Mouse (Mus musculus): ENCODE results near the gene Dut. TPM values are rescaled to one million over a fixed set of nuclear protein-coding genes. Genes with fewer than 3 reads are reported as not detected.

Dut gene
- 257 and 309 TPM in 2 replicates for polyA plus RNA-seq (2016; fragmentation: Nextera tagmentation; extraction: Ambion mirVana)

DNA sequence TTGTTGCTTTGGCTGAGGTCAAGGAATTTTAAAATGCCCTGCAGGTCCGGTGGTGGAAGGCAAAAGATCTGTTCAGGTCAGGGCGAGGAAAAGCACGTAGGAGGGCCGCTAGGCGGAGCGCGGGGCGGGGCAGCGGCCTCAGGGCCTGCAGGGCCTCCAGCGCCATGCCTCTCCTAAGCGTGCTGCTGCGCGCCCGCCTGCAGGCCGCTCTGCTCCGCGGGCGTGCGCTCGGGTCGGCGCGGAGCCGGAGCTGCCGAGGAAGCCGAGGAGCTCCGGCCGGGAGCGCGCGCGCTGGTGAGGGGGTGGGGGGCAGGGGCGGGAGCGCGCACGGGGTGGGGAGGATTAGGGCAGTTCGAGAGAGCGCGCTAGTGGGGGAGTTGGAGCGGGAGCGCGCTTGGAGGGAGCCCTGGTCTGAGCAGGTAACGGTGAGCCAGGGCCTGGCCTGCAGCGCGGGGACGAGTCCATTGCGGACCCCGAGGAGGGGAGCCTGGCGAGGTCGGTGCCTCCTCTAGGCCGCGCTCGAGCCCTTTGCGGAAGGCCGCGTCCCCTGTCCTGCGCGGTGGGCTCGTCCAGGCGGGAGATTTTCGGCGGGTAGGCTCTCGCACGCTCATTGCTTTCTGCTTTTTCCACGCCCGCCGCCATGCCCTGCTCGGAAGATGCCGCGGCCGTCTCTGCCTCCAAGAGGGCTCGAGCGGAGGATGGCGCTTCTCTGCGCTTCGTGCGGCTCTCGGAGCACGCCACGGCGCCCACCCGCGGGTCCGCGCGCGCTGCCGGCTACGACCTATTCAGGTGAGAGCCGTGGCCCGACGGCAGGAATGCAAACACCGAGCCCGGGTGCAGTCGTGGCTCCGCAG is at the start of gene Dut:
TSS of gene Dut (plus strand) at position 83 of the 854 bp plus-strand sequence.
- no peaks in the 10 kb centered on the region for H3K27me3 ChIP-seq (ENCODE audit: low read depth, poor library complexity, severe bottlenecking)
- peaks cover 35% of the 10 kb centered on the region for H3K36me3 ChIP-seq
- under 1% methylated on average over 96 of the region's 96 CpGs for WGBS
- DNase-seq (ENCODE audit: low spot score), result peak; percentile 98
- peaks cover 27% of the 10 kb centered on the region for H3K4me1 ChIP-seq
- peak within 1 kb of the TSS; percentile 98 for H3K27ac ChIP-seq
- H3K9me3 ChIP-seq (replicated peaks), result no peaks in the 10 kb centered on the region
- H3K4me3 ChIP-seq, result peak within 1 kb of the TSS; percentile 79

DNA sequence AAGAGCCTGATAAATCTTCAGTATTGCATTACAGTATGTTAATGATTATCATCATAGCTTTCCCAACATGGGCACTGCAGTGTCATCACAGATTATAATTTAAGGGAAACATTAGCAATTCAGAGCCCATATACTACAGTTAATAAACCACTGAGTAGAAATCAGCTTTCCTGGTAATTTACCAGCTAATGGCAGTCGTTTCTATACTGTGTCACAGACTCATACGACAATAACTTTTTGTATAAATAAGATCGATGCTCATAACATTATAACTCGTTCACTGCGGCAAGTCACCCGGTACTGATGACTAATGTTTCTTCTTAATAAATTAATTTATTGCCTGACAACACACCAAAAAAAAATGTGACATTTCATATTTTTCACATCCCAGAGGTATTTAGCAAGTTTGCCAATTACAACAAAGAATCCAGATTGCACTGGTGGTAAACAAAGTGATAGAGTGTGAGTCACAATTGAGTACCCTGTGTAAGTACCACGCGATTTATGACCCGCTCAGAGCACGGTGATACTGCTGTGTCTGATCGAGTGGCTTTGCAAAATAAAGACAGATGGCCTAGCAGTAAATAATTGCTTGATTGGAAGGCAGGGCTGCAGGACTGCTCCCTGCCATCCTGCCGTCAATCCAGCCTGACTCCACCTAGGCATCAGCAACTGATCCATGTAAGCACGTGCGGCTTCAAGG is 37.9 kb upstream of the Dut start:
- H3K27ac ChIP-seq, result no peak overlapping the region
- H3K4me3 ChIP-seq, result no peak overlapping the region
- DNase-seq (ENCODE audit: low spot score), result no peak
- 59% methylated on average over 14 of the region's 14 CpGs for WGBS
- peaks cover 4% of the 10 kb centered on the region for H3K4me1 ChIP-seq
- no peaks in the 10 kb centered on the region for H3K36me3 ChIP-seq
- H3K9me3 ChIP-seq (replicated peaks), result no peaks in the 10 kb centered on the region
- H3K27me3 ChIP-seq (ENCODE audit: low read depth, poor library complexity, severe bottlenecking), result no peaks in the 10 kb centered on the region

DNA sequence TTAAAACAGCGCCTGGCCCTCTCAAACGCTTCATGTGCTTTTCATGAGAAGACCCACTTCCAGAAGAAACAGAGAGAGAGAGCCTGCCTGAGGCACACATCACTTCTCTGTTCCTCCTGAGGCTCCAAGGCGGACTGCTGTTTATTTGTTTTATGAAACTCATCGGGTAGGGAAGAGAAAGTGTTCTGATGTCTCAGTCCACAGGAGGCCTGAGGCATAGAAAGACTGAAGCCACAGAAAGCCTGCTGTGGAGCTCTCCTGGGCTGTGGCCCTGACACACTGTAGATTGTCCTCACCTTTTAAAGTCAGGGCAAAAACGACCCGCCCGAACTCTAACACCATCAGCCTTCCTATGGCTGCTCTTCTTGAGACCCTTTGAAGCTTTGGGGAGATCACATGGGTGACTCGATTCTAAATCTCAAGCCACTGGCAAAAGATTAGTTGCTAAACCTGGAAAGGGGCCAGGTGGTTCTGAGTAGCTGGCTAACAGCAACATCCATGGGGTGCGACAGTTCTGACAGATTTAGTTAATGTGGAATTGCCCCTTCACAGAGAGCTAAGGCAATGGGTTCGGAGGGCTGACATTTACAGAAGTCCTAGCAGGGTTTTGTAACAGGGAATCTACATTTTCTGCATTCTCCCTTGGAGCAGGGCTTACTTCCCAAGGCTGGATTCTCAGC is 35.0 kb upstream of the Dut start:
- no peak for DNase-seq (ENCODE audit: low spot score)
- Histone ChIP-seq H3K36me3 (no peaks in the 10 kb centered on the region), H3K27me3 (ENCODE audit: low read depth, poor library complexity, severe bottlenecking) (no peaks in the 10 kb centered on the region), H3K27ac (no peak overlapping the region), H3K9me3 (replicated peaks) (no peaks in the 10 kb centered on the region), H3K4me3 (no peak overlapping the region), H3K4me1 (peaks cover 4% of the 10 kb centered on the region)
- 58% methylated on average over 10 of the region's 10 CpGs for WGBS

DNA sequence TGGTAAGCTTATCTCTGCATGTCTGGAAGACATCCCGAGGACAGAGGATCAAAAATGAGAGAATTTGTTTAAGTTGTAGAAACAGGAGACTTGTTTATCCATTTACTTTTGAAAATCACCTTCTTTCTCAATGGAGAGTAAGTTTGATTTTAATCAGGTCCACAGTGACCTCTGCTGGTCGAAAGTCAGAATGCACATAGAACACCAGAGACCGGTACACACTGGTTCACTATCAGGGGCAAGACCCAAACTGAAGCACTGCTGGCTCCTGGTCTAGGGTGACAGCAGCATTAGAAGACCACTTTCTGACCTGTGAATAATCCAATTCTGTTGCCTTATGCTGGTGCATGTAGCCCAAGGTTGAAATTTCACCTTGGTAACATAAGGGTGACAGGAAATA is 32.4 kb upstream of the Dut start:
- no peak overlapping the region for H3K27ac ChIP-seq
- no peaks in the 10 kb centered on the region for H3K4me1 ChIP-seq
- no peaks in the 10 kb centered on the region for H3K27me3 ChIP-seq (ENCODE audit: low read depth, poor library complexity, severe bottlenecking)
- no peaks in the 10 kb centered on the region for H3K36me3 ChIP-seq
- no peaks in the 10 kb centered on the region for H3K9me3 ChIP-seq (replicated peaks)
- H3K4me3 ChIP-seq, result no peak overlapping the region
- peak; percentile 80 for DNase-seq (ENCODE audit: low spot score)
- WGBS, result 9% methylated on average over 3 of the region's 3 CpGs

DNA sequence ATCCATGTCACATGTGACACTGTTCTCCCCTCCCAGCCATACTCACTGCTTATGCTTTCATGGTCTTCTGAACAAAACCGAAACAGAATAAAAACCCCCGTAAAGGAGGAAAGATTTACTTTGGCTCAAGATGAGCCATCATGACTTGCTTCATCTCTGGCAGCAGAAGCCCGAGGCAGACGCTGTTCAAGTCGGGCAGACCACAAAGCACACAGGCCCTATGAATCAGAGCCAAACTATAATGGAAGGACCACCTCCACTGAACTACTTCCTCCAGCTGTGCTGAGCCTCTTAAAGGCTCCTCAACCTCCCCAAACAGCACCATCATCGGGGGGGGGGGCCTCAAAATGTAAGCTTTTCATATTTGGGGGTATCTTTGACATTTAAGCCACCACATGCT is 29.7 kb upstream of the Dut start:
- no peak overlapping the region for H3K4me3 ChIP-seq
- 85% methylated on average over 6 of the region's 6 CpGs for WGBS
- no peaks in the 10 kb centered on the region for H3K4me1 ChIP-seq
- DNase-seq (ENCODE audit: low spot score), result no peak
- H3K36me3 ChIP-seq, result no peaks in the 10 kb centered on the region
- H3K9me3 ChIP-seq (replicated peaks), result no peaks in the 10 kb centered on the region
- H3K27ac ChIP-seq, result no peak overlapping the region
- no peaks in the 10 kb centered on the region for H3K27me3 ChIP-seq (ENCODE audit: low read depth, poor library complexity, severe bottlenecking)

DNA sequence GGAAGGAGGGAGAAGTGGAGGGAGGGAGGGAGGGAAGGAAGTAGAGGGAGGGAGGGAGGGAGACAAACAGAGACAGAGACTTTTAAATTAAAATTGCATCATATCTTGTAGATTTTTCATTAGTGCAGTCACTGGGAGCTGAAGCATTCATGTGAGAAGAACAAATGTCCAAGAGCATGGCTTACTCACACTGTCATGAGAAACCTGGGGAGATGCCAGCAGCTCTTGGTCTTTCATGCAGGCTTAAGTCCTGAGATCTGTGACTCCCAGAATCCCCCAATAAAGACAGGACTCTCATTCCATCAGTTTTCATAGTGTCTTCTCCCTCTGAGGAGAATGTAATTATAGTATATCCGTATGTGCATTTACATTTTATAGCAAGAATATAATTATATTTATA is 28.4 kb upstream of the Dut start:
- no peaks in the 10 kb centered on the region for H3K9me3 ChIP-seq (replicated peaks)
- no peaks in the 10 kb centered on the region for H3K4me1 ChIP-seq
- H3K27me3 ChIP-seq (ENCODE audit: low read depth, poor library complexity, severe bottlenecking), result no peaks in the 10 kb centered on the region
- H3K4me3 ChIP-seq, result no peak overlapping the region
- 90% methylated on average over 1 of the region's 1 CpGs for WGBS
- no peak for DNase-seq (ENCODE audit: low spot score)
- no peak overlapping the region for H3K27ac ChIP-seq
- H3K36me3 ChIP-seq, result no peaks in the 10 kb centered on the region

DNA sequence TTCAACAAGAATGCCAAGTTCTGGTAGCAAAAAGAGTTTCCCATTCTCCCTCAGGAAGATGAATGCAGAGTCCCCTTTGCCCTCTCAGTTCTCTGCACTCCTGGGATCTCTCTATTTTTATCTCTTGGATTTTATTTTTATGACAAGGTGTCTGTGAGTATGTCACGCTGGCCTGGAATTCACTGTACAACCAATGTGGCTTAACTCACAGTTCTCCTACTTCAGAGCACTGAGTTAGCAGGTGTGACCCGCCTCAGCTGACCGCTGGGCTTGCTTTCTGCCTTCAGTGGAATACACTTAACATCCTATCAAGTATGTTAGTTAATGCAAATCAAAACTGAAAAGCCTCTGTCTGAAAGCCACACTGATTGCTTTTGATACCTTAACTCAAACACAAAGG is 27.7 kb upstream of the Dut start:
- no peak for DNase-seq (ENCODE audit: low spot score)
- no peak overlapping the region for H3K4me3 ChIP-seq
- H3K36me3 ChIP-seq, result no peaks in the 10 kb centered on the region
- no peaks in the 10 kb centered on the region for H3K9me3 ChIP-seq (replicated peaks)
- 82% methylated on average over 3 of the region's 3 CpGs for WGBS
- H3K27ac ChIP-seq, result no peak overlapping the region
- H3K4me1 ChIP-seq, result no peaks in the 10 kb centered on the region
- no peaks in the 10 kb centered on the region for H3K27me3 ChIP-seq (ENCODE audit: low read depth, poor library complexity, severe bottlenecking)

DNA sequence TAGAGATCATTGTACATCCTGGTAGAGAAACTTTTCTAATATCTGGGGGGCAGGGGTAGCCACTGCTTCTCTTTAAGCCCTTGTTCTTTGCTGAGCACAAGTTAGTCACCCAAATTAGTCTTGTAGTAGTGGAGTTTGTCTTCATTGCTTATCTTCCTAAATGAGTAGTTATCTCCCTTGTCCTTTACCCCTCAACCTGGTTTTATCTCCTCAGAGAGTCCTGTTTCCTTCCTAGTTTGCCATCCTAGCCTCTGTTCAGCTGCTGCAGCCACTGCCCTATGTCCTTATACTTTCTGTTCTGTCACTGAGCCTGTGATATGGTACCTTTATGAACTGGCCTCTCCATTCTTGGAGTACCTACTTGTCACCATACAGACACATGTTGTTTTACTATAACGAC is 25.3 kb upstream of the Dut start:
- 81% methylated on average over 1 of the region's 1 CpGs for WGBS
- H3K4me3 ChIP-seq, result no peak overlapping the region
- H3K4me1 ChIP-seq, result no peaks in the 10 kb centered on the region
- DNase-seq (ENCODE audit: low spot score), result no peak
- H3K27ac ChIP-seq, result no peak overlapping the region
- H3K27me3 ChIP-seq (ENCODE audit: low read depth, poor library complexity, severe bottlenecking), result no peaks in the 10 kb centered on the region
- H3K9me3 ChIP-seq (replicated peaks), result no peaks in the 10 kb centered on the region
- no peaks in the 10 kb centered on the region for H3K36me3 ChIP-seq

DNA sequence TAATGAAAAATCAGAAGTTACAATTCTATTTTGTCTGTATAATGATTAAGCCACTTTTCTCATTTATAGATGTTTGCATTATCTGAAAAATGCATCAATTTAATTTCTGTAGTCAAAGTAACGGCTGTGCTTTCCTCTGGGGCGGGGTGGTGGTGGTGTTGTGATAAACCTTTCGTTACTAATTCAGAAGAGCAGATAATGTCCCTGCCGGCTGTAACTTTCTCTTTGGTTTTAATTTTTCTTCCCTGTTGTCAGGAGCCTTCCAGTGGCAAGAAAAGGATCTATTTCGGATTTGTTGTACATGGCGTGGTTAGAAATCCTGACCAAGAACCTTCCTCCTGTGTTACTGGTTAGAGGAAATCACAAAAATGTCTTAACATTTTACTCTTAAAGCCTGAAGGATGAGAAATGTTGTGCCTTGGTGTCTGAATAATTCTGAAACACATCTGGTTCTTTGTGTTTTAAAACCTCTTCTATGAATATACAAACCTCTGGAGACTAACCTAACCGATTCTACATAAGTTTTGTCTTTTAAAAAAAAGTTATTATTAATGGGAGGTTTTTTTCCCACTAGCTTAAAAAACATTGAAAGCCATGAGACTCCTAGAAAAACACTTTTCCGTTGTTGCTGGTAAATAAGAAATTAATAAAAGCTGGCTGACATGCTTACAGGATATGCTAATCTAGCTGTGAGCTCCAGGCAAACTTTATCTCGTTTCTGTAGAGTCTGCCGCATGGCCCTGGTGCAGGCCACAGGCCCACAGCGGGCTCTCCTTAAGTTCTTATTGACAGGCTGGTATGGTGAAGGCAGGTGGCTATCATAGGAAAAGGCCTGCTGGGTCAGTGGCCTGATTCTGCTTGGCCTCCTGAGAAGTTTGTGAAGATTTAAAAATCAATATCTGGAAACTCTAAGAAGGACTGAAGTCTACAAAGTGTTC is 18.2 kb upstream of the Dut start:
- Histone ChIP-seq H3K27me3 (ENCODE audit: low read depth, poor library complexity, severe bottlenecking) (no peaks in the 10 kb centered on the region), H3K36me3 (no peaks in the 10 kb centered on the region), H3K9me3 (replicated peaks) (no peaks in the 10 kb centered on the region), H3K27ac (no peak overlapping the region), H3K4me1 (peaks cover 6% of the 10 kb centered on the region), H3K4me3 (no peak overlapping the region)
- DNase-seq (ENCODE audit: low spot score), result no peak
- WGBS, result 88% methylated on average over 11 of the region's 11 CpGs

DNA sequence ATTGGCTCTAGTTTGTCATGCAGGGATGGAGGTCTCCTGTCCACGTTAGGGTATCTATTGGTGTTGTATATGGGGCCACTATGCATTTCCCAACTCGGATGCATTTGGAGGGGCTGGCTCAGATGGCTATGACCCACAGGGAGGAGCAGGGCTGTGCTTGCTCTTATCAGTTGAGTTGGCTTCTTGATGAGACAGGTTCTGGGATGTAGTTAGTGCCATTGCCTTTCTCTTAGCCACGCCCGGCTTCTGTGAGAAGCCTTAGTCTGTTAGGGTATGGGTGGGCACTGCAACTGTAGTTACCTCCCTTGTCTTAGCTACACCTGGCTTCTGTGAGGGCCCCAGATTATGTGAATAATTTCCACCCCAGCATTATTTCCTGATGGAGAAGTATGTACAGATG is 14.8 kb upstream of the Dut start:
- H3K27ac ChIP-seq, result no peak overlapping the region
- no peak overlapping the region for H3K4me3 ChIP-seq
- H3K4me1 ChIP-seq, result peaks cover 9% of the 10 kb centered on the region
- H3K27me3 ChIP-seq (ENCODE audit: low read depth, poor library complexity, severe bottlenecking), result no peaks in the 10 kb centered on the region
- no peak for DNase-seq (ENCODE audit: low spot score)
- no peaks in the 10 kb centered on the region for H3K9me3 ChIP-seq (replicated peaks)
- 77% methylated on average over 4 of the region's 4 CpGs for WGBS
- no peaks in the 10 kb centered on the region for H3K36me3 ChIP-seq

DNA sequence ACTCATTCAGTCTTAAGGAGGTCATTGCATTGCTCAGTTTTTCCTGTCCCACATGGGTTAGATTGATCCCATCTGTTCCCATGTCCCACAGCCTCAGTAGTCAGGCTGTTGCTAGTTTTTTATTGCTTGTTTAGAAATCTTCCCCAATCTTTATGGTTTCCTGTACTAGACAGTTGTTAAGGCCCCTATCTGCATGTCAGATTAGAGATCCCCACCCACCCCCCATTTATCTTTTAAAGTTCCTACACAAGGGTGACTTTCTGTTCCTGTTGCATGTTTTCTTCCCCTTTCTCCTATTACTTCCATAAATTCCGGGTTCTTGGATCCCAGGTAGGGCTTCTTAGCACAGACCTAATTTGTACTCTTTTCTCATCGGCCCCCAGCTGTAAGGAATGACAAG is 13.5 kb upstream of the Dut start:
- WGBS, result 65% methylated on average over 2 of the region's 2 CpGs
- Histone ChIP-seq H3K9me3 (replicated peaks) (no peaks in the 10 kb centered on the region), H3K27me3 (ENCODE audit: low read depth, poor library complexity, severe bottlenecking) (no peaks in the 10 kb centered on the region), H3K27ac (no peak overlapping the region), H3K4me1 (peaks cover 9% of the 10 kb centered on the region), H3K36me3 (no peaks in the 10 kb centered on the region), H3K4me3 (no peak overlapping the region)
- DNase-seq (ENCODE audit: low spot score), result no peak

DNA sequence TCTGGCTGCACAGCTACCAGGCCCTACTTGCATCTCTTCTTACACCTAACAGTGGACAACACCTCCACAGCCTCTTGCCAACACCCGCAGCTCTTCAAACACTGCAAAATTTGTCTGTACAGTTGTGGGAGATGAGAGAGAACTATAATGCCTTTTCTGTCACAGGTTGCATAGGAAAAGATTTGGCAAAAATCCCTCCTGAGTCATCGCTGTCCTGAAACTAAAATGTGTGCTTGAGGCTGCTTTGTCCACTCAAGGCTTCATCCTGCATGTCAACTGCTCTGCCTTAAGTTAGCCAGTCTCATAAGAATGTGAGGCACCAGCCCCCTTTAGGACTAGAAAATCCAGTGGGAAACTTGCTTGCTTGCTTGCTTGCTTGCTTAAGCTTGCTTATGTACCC is 12.9 kb upstream of the Dut start:
- Histone ChIP-seq H3K27me3 (ENCODE audit: low read depth, poor library complexity, severe bottlenecking) (no peaks in the 10 kb centered on the region), H3K4me3 (no peak overlapping the region), H3K36me3 (no peaks in the 10 kb centered on the region), H3K9me3 (replicated peaks) (no peaks in the 10 kb centered on the region), H3K27ac (no peak overlapping the region), H3K4me1 (peaks cover 9% of the 10 kb centered on the region)
- no peak for DNase-seq (ENCODE audit: low spot score)
- 92% methylated on average over 2 of the region's 2 CpGs for WGBS
